Mouse (Mus musculus) bone marrow macrophage, adult 2 months (primary cell): ENCODE measurements around the gene Acot5.

Experiments
- CTCF ChIP-seq: IDR thresholded peaks from 2 replicates; pipeline ENCODE4 v1.5.1; 2012; ENCODE audit warnings: low read depth, mild to moderate bottlenecking, low read length, moderate library complexity
- POLR2A ChIP-seq: IDR thresholded peaks from 2 replicates; pipeline ENCODE4 v1.6.1; 2012; ENCODE audit warnings: mild to moderate bottlenecking, low read depth, low read length, borderline replicate concordance

- TF ChIP-seq CTCF (no peak), POLR2A (no peak)
Measured at GRCm38 (mm10) chr12:84053173-84053572, 16.0 kb upstream of the Acot5 start.
